Mouse (Mus musculus) gastrocnemius, postnatal 4 days (tissue): Measurements from ENCODE around the gene Dlgap5. TPM values are rescaled to one million over a fixed set of nuclear protein-coding genes. Genes with fewer than 3 reads are reported as not detected.
A peak's percentile ranks its signal among the peaks of the same experiment; 100 is the strongest.

Source experiments
- DNase-seq, 2 experiments: peaks; one replicate each; pipeline ENCODE4 v3.0.0; 2021 to 2022; ENCODE audit warnings: low spot score in 2 of 2, mixed read lengths in 2 of 2
- total RNA-seq, 2 experiments: library from RNA; stranded (reverse); gene quantifications; 2 replicates each; pipeline ENCODE4 v1.2.3; 2021

The Dlgap5 gene
- total RNA-seq, 2 experiments from 2014 or later, result 15.3 to 15.4 TPM

DNA sequence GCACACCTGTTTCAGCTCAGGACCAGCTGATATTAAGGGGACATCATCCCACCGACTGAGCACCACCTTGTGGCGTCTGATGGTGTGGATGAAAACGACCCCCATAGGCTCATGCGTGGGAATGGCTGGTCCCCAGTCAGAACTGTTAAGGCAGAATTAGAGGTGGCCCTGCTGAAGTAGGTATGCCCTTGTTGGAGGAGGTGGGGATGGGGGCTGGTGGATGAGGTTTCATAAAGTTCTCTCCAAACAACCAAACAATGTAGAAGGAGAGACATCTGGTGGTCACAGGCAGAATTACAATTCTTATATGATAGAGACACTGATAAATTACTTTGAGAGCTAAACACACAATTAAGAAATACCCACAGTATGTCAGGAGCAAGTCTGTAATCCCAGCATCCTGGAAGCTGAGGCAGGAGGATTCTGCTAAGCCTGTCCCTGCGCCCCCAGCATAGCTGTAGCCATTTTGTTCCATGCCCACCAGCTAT is 22.0 kb downstream of the Dlgap5 start:
- no peak for DNase-seq

- no peak for DNase-seq
Measured at GRCm38 (mm10) chr14:47395462-47396026, 22.7 kb downstream of the Dlgap5 start.

GRCm38 (mm10) chr14:47395007-47395406 is 23.2 kb downstream of the Dlgap5 start:
- DNase-seq, result no peak

DNA sequence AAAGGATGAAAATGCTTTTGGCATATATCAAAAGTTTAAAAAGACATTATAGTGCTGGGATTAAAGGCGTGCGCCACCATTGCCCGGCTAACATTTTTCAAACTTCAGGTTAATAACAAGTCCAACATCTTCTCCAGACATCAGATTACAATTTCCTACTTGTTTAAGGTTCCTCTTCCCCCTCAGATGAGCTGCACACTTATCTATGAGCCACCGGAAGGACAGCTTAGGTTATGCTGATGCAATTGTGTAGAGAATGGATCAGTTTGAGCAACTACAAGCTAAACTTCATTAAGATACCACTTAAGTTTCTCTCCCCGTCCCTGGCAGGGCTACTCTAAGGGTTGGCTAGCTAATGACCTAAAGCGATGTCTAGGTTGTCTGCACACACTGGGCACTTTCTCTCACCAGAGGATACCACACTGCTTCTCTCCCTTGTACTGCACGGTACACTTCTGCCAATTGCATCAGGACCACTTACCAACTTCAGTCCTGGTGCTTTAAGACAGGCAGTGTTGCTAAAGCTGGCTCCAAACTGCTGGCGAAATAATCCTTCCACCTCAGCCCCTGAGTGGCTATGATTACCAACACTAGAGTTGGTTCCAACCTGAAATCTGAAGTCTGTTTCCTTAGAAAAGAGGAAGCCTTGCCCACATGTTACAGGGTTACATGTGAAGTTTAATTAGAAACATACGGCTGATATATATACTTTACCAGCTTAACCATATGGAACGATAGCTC is 24.7 kb downstream of the Dlgap5 start:
- DNase-seq, result no peak

DNA sequence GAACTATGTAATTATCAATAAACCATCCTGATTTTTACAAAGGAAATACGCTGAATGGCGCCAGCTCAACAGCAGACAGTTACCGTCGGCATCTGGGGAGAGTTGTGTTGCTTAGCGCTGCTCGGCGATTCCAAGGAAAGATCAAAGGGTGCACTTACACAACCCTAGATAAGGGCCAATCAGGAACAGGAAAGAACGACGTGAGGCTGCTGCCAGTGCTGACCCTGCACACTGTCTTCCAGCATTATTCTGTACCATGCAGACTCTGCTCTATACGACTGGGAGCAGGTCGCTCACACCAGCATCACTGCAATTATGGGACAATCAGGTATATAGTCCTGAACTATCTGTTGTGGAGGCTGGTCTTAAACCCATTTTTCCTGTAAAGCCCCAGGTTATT is 32.1 kb downstream of the Dlgap5 start:
- no peak for DNase-seq

GRCm38 (mm10) chr14:47384653-47385052 is 33.6 kb downstream of the Dlgap5 start:
- no peak for DNase-seq

DNA sequence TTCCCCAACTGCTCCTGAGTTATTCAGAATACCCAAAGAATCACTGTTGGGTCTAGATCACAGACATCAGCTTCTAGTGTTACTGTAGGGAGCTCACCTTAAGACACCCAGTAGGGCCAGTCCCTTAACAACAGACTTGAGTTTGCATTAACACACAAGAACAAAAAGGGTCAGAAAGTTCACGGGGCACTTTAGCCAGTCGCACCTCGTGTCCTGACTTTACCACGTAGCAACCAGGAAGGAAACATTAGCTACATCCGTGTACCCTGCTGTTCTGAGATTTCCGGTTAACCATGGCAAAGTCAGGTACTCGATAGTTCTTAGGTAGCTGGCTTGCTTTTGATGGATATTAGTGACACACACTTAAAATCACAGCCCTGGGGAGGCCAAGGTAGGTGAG is 34.3 kb downstream of the Dlgap5 start:
- DNase-seq, result no peak

DNA sequence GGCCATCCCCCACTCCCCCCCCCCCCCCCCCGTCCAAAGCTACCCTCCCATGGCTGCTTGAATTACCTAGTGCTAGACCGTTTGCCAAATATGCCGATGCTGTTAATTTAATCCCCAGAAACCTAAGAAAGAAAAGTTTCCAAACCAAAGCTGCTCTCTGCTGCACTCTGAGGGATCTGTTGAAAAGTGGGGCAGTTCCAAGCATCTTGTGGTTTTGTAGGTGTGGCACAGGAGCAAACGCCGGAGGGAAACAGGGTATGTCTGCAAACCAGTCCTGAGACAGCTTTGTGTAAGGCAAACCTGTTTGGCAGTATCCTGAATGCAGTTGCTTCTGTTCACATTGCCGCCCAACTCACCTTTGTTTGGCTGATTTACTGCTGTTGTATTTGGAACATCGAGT is 39.9 kb downstream of the Dlgap5 start:
- no peak for DNase-seq

DNA sequence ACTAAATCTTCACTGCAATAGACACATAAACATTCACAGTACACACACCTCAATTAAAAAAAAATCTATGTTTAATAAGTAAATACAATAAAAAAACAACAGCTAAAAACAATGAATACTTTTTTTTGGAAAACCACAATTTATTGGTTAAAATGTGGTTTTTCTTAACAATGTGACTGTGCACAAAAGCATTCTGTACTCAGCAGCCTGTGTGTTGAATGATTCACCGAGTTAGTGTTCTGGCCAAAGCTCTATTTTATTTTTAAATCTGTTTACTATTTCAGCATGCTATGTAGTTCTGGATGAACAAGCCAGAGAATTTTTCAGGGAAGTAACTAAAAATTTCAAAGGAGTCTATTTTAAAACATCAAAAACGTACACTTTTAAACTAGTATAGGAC is 41.7 kb downstream of the Dlgap5 start:
- no peak for DNase-seq

DNA sequence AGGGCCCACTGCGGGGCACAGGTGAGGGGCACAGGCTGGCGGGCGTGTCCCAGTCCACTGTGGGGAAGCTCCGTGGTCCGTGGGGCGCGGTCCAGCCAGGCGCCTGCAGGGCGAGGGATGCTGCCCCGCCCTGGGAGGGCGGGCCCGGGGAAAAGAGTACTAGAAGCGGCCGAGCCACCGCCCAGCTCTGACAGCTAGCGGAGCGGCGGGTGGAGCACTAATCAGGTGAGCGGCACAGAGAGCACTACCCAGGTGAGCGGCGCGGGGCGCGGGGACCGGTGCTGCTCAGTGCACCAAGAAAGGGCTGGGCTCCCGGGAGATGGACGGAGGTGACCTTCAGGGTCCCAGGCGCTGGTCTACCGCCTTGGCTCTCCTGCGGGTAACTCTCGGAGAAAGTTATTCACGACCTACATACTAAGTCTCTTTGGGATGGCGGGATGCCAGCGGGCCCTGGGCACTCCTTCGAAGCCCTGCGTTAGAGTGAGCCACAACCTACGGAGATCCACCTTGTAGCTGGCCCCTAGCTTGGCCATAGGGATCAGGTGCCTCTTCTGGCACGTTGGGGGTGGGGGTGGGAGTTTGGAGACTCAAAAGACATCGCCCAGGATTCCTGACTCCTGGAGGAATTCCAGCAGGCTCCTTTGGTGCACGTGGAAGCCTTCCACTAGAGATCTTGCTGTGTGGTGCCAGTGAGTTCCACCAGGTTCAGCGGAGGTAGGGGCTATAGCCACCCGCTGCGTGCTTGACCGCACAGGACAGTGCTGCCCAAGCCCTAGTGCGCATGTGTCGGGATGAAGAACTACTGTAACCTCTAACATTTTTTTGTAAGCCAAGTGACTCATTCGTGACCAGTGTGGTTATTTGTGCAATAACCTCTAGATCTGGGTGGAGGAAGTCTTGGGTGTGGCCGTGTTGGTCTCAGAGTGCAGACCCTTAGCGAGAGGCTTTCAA is 44.2 kb downstream of the Dlgap5 start:
- peak; percentile 29 to 38 for DNase-seq

GRCm38 (mm10) chr14:47371689-47372088 is 46.5 kb downstream of the Dlgap5 start:
- DNase-seq, result no peak

- no peak for DNase-seq
Measured at GRCm38 (mm10) chr14:47370790-47371189, 47.4 kb downstream of the Dlgap5 start.

DNA sequence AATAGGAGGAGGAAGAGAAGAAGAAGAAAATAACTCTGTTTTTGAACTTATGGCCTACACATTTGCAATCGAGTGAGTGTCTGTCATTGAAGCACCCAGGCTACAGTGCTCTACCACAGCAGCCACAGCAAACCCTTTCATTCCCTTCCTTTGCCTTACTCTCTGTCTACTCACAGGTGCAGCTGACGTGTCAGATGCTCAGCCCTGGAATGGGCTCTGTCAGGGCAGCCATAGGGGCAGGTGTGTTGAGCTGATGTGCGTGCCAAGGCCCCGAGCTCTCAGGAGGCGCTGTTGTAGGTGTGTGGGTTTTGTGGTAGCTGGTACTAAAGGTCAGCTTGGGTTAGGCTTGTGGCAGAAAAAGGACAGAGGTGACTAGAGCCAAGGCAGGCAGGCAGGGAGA is 48.5 kb downstream of the Dlgap5 start:
- no peak for DNase-seq

DNA sequence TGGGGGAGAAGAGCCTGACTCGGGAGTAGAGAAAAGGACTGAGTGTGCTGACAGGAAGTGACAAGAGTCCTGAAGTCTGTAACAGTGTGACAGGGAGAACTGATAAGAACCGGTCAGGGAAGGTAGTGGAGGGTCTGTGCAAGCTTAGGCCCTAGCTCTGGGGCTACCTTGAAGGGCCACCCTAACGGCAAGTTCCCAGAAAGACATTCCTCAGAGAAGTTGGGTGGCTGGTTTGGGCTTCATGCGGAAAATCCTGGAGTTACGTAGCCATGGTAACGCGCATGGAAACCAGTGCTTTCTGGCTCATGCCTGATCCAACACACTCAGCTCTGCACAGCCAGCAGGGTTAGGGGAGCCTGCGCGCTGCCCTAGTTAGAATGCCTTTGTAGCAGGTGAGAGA is 50.7 kb downstream of the Dlgap5 start, which contains the start of gene Lgals3:
TSS of gene Lgals3 (plus strand) at position 291 of the 400 bp plus-strand sequence.
- peak in 1 of 2 experiments; percentile 28 for DNase-seq

GRCm38 (mm10) chr14:47366881-47367321 is 51.3 kb downstream of the Dlgap5 start:
- DNase-seq, result peak in 1 of 2 experiments; percentile 23

GRCm38 (mm10) chr14:47364742-47365449 is 53.3 kb downstream of the Dlgap5 start:
- DNase-seq, result no peak

- no peak for DNase-seq
Measured at GRCm38 (mm10) chr14:47361899-47362298, 56.3 kb downstream of the Dlgap5 start.

DNA sequence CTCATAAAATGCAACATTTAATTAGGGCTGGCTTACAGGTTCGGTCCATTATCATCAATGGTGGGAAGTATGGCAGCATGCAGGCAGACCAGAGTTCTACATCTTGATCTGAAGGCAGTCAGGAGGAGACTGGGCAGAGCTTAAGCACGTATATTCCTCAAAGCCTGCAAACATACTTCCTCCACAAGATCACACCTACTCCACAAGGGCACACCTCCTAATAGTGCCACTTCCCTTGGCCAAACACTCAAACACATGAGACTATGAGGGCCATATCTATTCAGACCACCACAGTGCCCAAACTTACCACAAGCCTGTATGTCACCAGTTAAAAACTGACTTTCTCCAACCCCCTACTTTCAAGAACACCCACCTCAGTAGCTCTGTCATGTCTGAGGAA is 56.8 kb downstream of the Dlgap5 start:
- no peak for DNase-seq

GRCm38 (mm10) chr14:47359610-47360009 is 58.6 kb downstream of the Dlgap5 start:
- no peak for DNase-seq

DNA sequence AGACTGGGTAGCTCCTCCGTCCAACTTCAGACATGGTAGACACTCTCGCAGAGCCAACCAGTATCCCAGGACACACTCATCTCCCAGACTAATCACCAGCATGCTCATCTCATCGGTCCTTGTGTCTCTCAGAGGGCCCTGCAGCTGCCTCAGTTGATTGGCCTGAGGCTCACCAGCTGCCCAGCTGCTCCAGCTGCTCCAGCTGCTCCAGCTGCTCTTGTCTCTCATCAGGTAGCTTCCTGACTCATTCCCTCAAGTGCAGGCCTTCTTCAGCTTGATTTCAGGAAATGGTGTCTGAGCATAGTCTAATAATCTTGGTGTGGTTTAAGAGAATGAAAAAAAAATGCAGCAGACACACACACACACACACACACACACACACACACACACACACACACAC is 61.6 kb downstream of the Dlgap5 start:
- DNase-seq, result no peak

- DNase-seq, result no peak
Measured at GRCm38 (mm10) chr14:47354948-47355347, 63.3 kb downstream of the Dlgap5 start.
